Mouse (Mus musculus) heart, embryonic 11.5 days (tissue): Measurements from ENCODE around the gene Olfr1160. TPM values are rescaled to one million over a fixed set of nuclear protein-coding genes. Genes with fewer than 3 reads are reported as not detected.

ENCODE experiments used
- polyA plus RNA-seq: library from polyadenylated mRNA; unstranded; fragments of >200 nt; fragmentation: Nextera tagmentation; extraction: Ambion mirVana; gene quantifications from 2 replicates; pipeline ENCODE4 v1.2.1, GENCODE M21; 2014

Gene Olfr1160
- polyA plus RNA-seq, 1 experiment from 2014 or later, result not detected

Other genes starting within 250 kb of the Olfr1160 start
- gene Olfr152, start 228.8 kb downstream of the Olfr1160 start, polyA plus RNA-seq, result not detected in 2 replicates
- not detected in 2 replicates for gene Olfr1143, start 207.7 kb downstream of the Olfr1160 start, polyA plus RNA-seq
- not detected in 2 replicates for gene Olfr1145, start 198.4 kb downstream of the Olfr1160 start, polyA plus RNA-seq
- not detected in 2 replicates for gene Olfr1148, start 177.7 kb downstream of the Olfr1160 start, polyA plus RNA-seq
- gene Olfr1150-ps1, start 164.3 kb downstream of the Olfr1160 start, polyA plus RNA-seq, result not detected in 2 replicates
- gene Olfr1151, start 152.4 kb downstream of the Olfr1160 start, polyA plus RNA-seq, result not detected in 2 replicates
- gene Olfr1152, start 141.8 kb downstream of the Olfr1160 start, polyA plus RNA-seq, result not detected in 2 replicates
- gene Olfr1153, start 113.3 kb downstream of the Olfr1160 start, polyA plus RNA-seq, result not detected in 2 replicates
- not detected in 2 replicates for gene Olfr1154, start 103.1 kb downstream of the Olfr1160 start, polyA plus RNA-seq
- gene Olfr1155, start 63.1 kb downstream of the Olfr1160 start, polyA plus RNA-seq, result not detected in 2 replicates
- not detected in 2 replicates for gene Olfr1156, start 55.2 kb downstream of the Olfr1160 start, polyA plus RNA-seq
- gene Olfr1157, start 40.0 kb downstream of the Olfr1160 start, polyA plus RNA-seq, result not detected in 2 replicates
- not detected in 2 replicates for gene Olfr74, start 33.6 kb downstream of the Olfr1160 start, polyA plus RNA-seq
- not detected in 2 replicates for gene Olfr1158, start 18.2 kb downstream of the Olfr1160 start, polyA plus RNA-seq
- gene Olfr1161, start 14.5 kb upstream of the Olfr1160 start, polyA plus RNA-seq, result not detected in 2 replicates
- gene Olfr73, start 29.4 kb upstream of the Olfr1160 start, polyA plus RNA-seq, result not detected in 2 replicates
- not detected in 2 replicates for gene Olfr1162, start 42.9 kb upstream of the Olfr1160 start, polyA plus RNA-seq
- not detected in 2 replicates for gene Olfr1163, start 63.6 kb upstream of the Olfr1160 start, polyA plus RNA-seq
- gene Olfr1164, start 85.7 kb upstream of the Olfr1160 start, polyA plus RNA-seq, result not detected in 2 replicates
- gene Olfr1166, start 120.0 kb upstream of the Olfr1160 start, polyA plus RNA-seq, result not detected in 2 replicates
- gene Olfr1167, start 146.9 kb upstream of the Olfr1160 start, polyA plus RNA-seq, result not detected in 2 replicates
- not detected in 2 replicates for gene Olfr1168, start 173.6 kb upstream of the Olfr1160 start, polyA plus RNA-seq
- not detected in 2 replicates for gene Olfr1170, start 220.1 kb upstream of the Olfr1160 start, polyA plus RNA-seq